Mouse (Mus musculus): ENCODE results near the gene Col7a1. TPM values are rescaled to one million over a fixed set of nuclear protein-coding genes. Genes with fewer than 3 reads are reported as not detected.

Col7a1 gene
- polyA plus RNA-seq (2012), result 0.09 and 0.15 TPM in 2 replicates

DNA sequence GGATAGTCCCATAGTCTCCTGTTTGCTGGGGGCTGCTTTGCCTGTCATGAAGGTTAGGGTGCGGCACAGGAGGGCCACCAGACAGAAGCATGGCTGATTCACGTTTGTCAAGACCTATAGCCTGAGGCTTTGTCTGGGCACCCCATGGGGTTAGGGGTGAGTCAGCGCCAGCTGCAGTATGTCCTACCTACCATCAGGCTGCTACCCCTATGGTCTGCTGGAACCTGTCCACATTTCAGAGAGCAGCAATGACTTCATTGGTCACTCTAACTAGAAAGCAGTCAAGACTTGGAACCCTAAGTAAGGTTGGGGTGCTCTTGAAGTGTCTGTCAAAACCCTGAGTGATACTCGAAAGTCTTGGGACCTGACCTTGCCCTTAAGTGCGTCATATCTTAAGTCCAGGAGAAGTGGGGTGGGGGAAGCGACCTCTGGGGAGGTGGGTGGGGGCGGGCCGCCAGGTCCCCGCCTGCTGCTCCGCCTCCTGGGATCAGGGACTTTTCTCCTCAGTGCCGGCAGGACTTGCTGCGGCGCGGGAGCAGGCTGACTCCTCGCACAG is at the start of gene Col7a1:
Col7a1 (plus strand) TSS at position 506 of the 556 bp plus-strand sequence.
- TF ChIP-seq GATA1 (IDR thresholded peaks at IDR 0.05; ENCODE audit: low read length), result no peak

- TF ChIP-seq GATA1 (IDR thresholded peaks at IDR 0.05; ENCODE audit: low read length), result no peak
Measured at GRCm38 (mm10) chr9:108912308-108912707, 41.1 kb upstream of the Col7a1 start.

- no peak for TF ChIP-seq GATA1 (IDR thresholded peaks at IDR 0.05; ENCODE audit: low read length)
Measured at GRCm38 (mm10) chr9:108913161-108913560, 40.2 kb upstream of the Col7a1 start.

- no peak for TF ChIP-seq GATA1 (IDR thresholded peaks at IDR 0.05; ENCODE audit: low read length)
Measured at GRCm38 (mm10) chr9:108913621-108914020, 39.8 kb upstream of the Col7a1 start.

- no peak for TF ChIP-seq GATA1 (IDR thresholded peaks at IDR 0.05; ENCODE audit: low read length)
Measured at GRCm38 (mm10) chr9:108914491-108914890, 38.9 kb upstream of the Col7a1 start, which contains the start of gene Tmem89. Gene Tmem89 (plus strand): TSS chr9:108914619.

DNA sequence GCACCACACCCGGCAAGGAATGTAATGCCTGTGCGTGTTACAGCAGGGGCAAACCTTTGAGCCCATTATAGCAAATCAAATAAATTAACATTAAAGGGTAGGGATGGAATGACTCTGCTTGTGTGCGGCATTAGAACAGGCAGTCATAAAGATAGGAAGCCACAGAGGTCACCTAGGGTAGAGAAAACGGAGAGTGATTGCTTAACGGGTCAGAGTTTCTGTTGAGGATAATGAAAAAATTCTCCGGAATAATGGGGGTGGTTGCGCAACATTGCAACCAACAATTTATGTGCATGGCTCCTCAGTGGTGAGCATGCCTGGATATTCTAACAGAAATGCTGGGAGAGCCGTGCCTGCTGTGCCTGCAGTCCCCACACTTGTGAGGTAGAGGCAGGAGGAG is 27.5 kb upstream of the Col7a1 start:
- no peak for TF ChIP-seq GATA1 (IDR thresholded peaks at IDR 0.05; ENCODE audit: low read length)

- TF ChIP-seq GATA1 (IDR thresholded peaks at IDR 0.05; ENCODE audit: low read length), result no peak
Measured at GRCm38 (mm10) chr9:108928424-108928823, 25.0 kb upstream of the Col7a1 start.

- TF ChIP-seq GATA1 (IDR thresholded peaks at IDR 0.05; ENCODE audit: low read length), result no peak
Measured at GRCm38 (mm10) chr9:108935991-108936390, 17.4 kb upstream of the Col7a1 start.

GRCm38 (mm10) chr9:108936418-108937364 is 16.7 kb upstream of the Col7a1 start, which contains the start of gene Uqcrc1:
Gene Uqcrc1 (plus strand): TSS chr9:108936633.
- TF ChIP-seq GATA1 (IDR thresholded peaks at IDR 0.05; ENCODE audit: low read length), result no peak

DNA sequence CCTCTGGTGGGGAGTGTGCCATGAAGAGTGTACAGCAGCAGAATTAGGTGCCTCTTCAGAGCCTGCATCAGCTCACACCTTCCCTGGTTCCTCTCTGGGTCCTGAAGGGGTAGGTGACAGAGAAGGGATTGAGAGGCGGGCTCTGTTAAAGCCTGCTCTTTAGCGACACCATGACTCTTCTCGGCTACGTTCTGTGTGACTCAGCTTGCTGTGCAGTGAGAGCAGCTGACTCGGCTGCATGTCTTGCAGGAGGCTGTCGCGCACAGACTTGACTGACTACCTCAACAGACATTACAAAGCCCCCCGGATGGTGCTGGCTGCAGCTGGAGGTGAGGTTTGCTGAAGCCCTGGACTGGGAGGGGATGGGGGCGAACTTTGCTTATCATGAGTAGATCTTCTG is 8.3 kb upstream of the Col7a1 start:
- no peak for TF ChIP-seq GATA1 (IDR thresholded peaks at IDR 0.05; ENCODE audit: low read length)

GRCm38 (mm10) chr9:108945608-108946007 is 7.8 kb upstream of the Col7a1 start:
- TF ChIP-seq GATA1 (IDR thresholded peaks at IDR 0.05; ENCODE audit: low read length), result no peak

GRCm38 (mm10) chr9:108949231-108949966 is 4.0 kb upstream of the Col7a1 start:
- TF ChIP-seq GATA1 (IDR thresholded peaks at IDR 0.05; ENCODE audit: low read length), result no peak

GRCm38 (mm10) chr9:108949967-108950728 is 3.2 kb upstream of the Col7a1 start:
- TF ChIP-seq GATA1 (IDR thresholded peaks at IDR 0.05; ENCODE audit: low read length), result no peak

DNA sequence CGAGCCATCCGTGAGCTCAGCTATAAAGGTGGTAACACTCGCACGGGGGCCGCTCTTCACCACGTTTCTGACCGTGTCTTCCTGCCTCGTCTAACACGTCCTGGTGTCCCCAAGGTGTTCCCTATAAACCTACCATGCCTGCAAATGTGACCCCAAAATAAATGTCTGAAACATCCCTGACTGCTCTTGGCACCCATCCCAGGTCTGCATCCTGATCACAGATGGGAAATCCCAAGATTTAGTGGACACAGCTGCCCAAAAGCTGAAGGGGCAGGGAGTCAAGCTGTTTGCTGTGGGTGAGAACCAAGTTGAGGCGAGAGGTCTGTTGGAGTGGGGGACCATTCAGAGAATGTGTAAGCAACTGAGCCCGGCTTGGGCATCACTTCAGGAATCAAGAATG is 1.9 kb downstream of the Col7a1 start:
- no peak for TF ChIP-seq GATA1 (IDR thresholded peaks at IDR 0.05; ENCODE audit: low read length)

DNA sequence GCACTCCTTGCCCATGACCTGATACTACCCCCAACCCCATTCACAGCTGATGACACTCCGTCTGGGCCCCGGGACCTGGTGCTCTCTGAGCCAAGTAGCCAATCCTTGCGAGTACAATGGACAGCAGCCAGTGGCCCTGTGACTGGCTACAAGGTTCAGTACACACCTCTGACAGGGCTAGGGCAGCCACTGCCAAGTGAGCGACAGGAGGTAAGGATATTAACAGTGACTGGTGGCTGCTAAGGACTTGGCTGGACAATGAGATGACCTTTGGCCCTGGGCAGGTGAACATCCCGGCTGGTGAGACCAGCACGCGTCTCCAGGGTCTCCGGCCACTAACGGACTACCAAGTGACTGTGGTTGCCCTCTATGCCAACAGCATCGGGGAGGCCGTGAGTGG is 2.5 kb downstream of the Col7a1 start:
- TF ChIP-seq GATA1 (IDR thresholded peaks at IDR 0.05; ENCODE audit: low read length), result no peak
